Mouse (Mus musculus): ENCODE measurements around the gene Nipbl. TPM values are rescaled to one million over a fixed set of nuclear protein-coding genes. Genes with fewer than 3 reads are reported as not detected.

Gene Nipbl
- 4.9 and 5.4 TPM in 2 replicates for polyA plus RNA-seq (2012; rRNA removed)

GRCm38 (mm10) chr15:8443926-8444889, at the start of gene Nipbl:
TSS of gene Nipbl (minus strand) at chr15:8444463.

Other genes with a start within 250 kb of the Nipbl start
- not detected in 2 replicates for gene Gm2310, start 75.5 kb upstream of the Nipbl start, polyA plus RNA-seq (2012; rRNA removed)

Data from liver, embryonic 18 days (tissue).